8 mouse cellular contexts compared by ENCODE assay signal in the genomic region with DNA sequence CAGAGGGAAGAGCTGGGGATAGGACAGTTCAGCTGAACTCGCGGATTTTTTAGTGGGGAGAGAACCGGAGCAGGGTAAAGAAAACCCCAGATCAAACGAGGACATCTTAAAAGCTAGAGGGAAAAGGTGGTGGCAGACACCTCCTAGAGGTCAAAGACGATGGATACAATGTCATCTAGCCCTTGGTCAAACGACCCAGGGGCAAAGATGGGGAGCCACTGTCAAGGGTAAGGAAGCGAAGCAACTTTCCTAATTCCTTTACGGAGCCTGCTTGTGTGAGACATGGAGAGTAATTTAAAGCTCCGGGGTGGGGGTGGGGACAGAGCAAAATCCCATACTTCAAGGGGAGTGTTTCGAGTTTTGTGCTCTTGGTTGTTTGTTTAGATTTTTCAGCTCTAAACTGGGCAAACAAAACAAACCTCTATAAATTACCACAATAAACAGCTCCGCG. TPM values are rescaled to one million over a fixed set of nuclear protein-coding genes. Genes with fewer than 3 reads are reported as not detected.
DNase-seq lines count a peak whose midpoint lies in the region; ATAC-seq and TF ChIP-seq lines count a peak whose summit lies in the region.

No protein-coding gene starts in this region.

- no peaks in the 10 kb centered on the region for H3K27me3 ChIP-seq in embryonic facial prominence, embryonic 13.5 days
- H3K27me3 ChIP-seq in hindbrain, embryonic 11.5 days (ENCODE audit: control insufficient read depth, insufficient read depth, low read length), result no peaks in the 10 kb centered on the region
- 0 out of 2 replicates have a peak, but pooled peaks cover 3% of the 10 kb centered on the region for H3K27me3 ChIP-seq in liver, embryonic 12.5 days (replicated peaks)

- 0% methylated on average over 12 of the region's 12 CpGs for whole genome bisulfite sequencing in embryonic facial prominence, embryonic 13.5 days
- under 1% methylated on average over 12 of the region's 12 CpGs for WGBS in hindbrain, embryonic 11.5 days
- WGBS in liver, embryonic 12.5 days (ENCODE audit: insufficient replicate concordance), result under 1% methylated on average over 12 of the region's 12 CpGs

- DNase-seq in A20 (ENCODE audit: low read depth, low spot score), result peak; percentile 81
- DNase-seq in ES-E14 (ENCODE audit: low read depth, low spot score), result no peak
- no peak for DNase-seq in hindbrain, embryonic 11.5 days (ENCODE audit: low spot score)
- DNase-seq in naive thymus-derived CD4-positive, alpha-beta T cell, adult 2 months (ENCODE audit: low read depth), result peak; percentile 78
- DNase-seq in urinary bladder, postnatal 14 days (ENCODE audit: low spot score), result no peak

- peak overlapping the region; percentile 83 for H3K27ac ChIP-seq in ES-E14 (ENCODE audit: insufficient read depth, low read depth, low read length, poor library complexity, severe bottlenecking)
- peak overlapping the region; percentile 99 for H3K27ac ChIP-seq in embryonic facial prominence, embryonic 13.5 days
- H3K27ac ChIP-seq in hindbrain, embryonic 11.5 days (ENCODE audit: low read depth, low read length), result peak overlapping the region; percentile 96
- H3K27ac ChIP-seq in liver, embryonic 12.5 days, result peak overlapping the region; percentile 99

- no peak for ATAC-seq in embryonic facial prominence, embryonic 13.5 days (ENCODE audit: insufficient number of reproducible peaks, insufficient read depth, low FRiP score, low TSS enrichment, low read depth)
- ATAC-seq in hindbrain, embryonic 11.5 days (ENCODE audit: low FRiP score), result peak; percentile 47
- ATAC-seq in liver, embryonic 12.5 days, result no peak
- ATAC-seq in monocyte, adult 5-6 weeks (replicated peaks; ENCODE audit: insufficient number of reproducible peaks, low FRiP score, low TSS enrichment, poor library complexity, severe bottlenecking), result no peak

- peak overlapping the region; percentile 59 to 68 for H3K4me3 ChIP-seq in ES-E14 (ENCODE audit: insufficient read depth in 1 of 2, low read depth in 1 of 2, low read length in 2 of 2, poor library complexity in 1 of 2, severe bottlenecking in 1 of 2)
- peak overlapping the region; percentile 62 for H3K4me3 ChIP-seq in embryonic facial prominence, embryonic 13.5 days
- H3K4me3 ChIP-seq in hindbrain, embryonic 11.5 days (ENCODE audit: low read depth, low read length), result peak overlapping the region; percentile 62
- H3K4me3 ChIP-seq in liver, embryonic 12.5 days, result peak overlapping the region; percentile 66

- in situ Hi-C loops in ES-E14 (cut with MboI; ENCODE audit: low sequenced_read_pairs in 2 of 2, unreplicated experiment in 2 of 2), result no loop called here

- H3K9me3 ChIP-seq in ES-E14 (ENCODE audit: control insufficient read depth, insufficient read depth, low read depth, low read length), result no peaks in the 10 kb centered on the region
- no peaks in the 10 kb centered on the region for H3K9me3 ChIP-seq in embryonic facial prominence, embryonic 13.5 days
- H3K9me3 ChIP-seq in hindbrain, embryonic 11.5 days (ENCODE audit: control insufficient read depth, low read length), result no peaks in the 10 kb centered on the region
- no peaks in the 10 kb centered on the region for H3K9me3 ChIP-seq in liver, embryonic 12.5 days (replicated peaks)

- H3K4me1 ChIP-seq in ES-E14 (ENCODE audit: control insufficient read depth in 2 of 2, insufficient read depth in 2 of 2, low read length in 2 of 2, poor library complexity in 1 of 2), result peaks cover 0 to 3% of the 10 kb centered on the region in 2 experiments; a peak in 2 of 4 replicates
- peaks cover 31% of the 10 kb centered on the region for H3K4me1 ChIP-seq in embryonic facial prominence, embryonic 13.5 days
- peaks cover 6% of the 10 kb centered on the region for H3K4me1 ChIP-seq in hindbrain, embryonic 11.5 days (replicated peaks; ENCODE audit: control insufficient read depth, insufficient read depth, low read length)
- peaks cover 52% of the 10 kb centered on the region for H3K4me1 ChIP-seq in liver, embryonic 12.5 days

- H3K9ac ChIP-seq in ES-E14 (ENCODE audit: insufficient read depth, low read depth, low read length, poor library complexity, severe bottlenecking), result peak overlapping the region; percentile 77
- H3K9ac ChIP-seq in embryonic facial prominence, embryonic 13.5 days, result peak overlapping the region; percentile 91
- H3K9ac ChIP-seq in hindbrain, embryonic 11.5 days (ENCODE audit: low read depth, low read length), result peak overlapping the region; percentile 84
- peak overlapping the region; percentile 94 for H3K9ac ChIP-seq in liver, embryonic 12.5 days

- no peaks in the 10 kb centered on the region for H3K36me3 ChIP-seq in ES-E14 (ENCODE audit: control insufficient read depth, insufficient read depth, low read length, poor library complexity, severe bottlenecking)
- H3K36me3 ChIP-seq in embryonic facial prominence, embryonic 13.5 days, result no peaks in the 10 kb centered on the region
- H3K36me3 ChIP-seq in hindbrain, embryonic 11.5 days (ENCODE audit: control insufficient read depth, insufficient read depth, low read length), result no peaks in the 10 kb centered on the region
- no peaks in the 10 kb centered on the region for H3K36me3 ChIP-seq in liver, embryonic 12.5 days

- peak overlapping the region; percentile 86 for H3K4me2 ChIP-seq in embryonic facial prominence, embryonic 13.5 days
- peak overlapping the region; percentile 87 for H3K4me2 ChIP-seq in hindbrain, embryonic 11.5 days (replicated peaks; ENCODE audit: low read depth, low read length)
- peak overlapping the region; percentile 85 for H3K4me2 ChIP-seq in liver, embryonic 12.5 days

TF ChIP-seq in ES-E14, 5 proteins besides CTCF, POLR2A, EP300 and RAD21:
- TF ChIP-seq CHD2 (IDR thresholded peaks at IDR 0.05; ENCODE audit: low read depth, low read length) (peak; percentile 14; the same call in 1 of the 2 replicates), HCFC1 (IDR thresholded peaks at IDR 0.05; ENCODE audit: borderline replicate concordance, insufficient read depth, low read length) (no peak), ZC3H11A (IDR thresholded peaks at IDR 0.05; ENCODE audit: borderline replicate concordance, low read depth, low read length) (0 out of 2 replicates have a peak, but pooled peaks have one; percentile 3), ZNF384 (IDR thresholded peaks at IDR 0.05; ENCODE audit: low read depth, low read length) (no peak)

RNA-seq across cellular contexts. Expression of gene Bola1, which starts 0.3 kb away (rescaled TPM):
- total RNA-seq in ES-E14 (2012; rRNA removed), result 70.8 and 76.4 TPM in 2 replicates
- 46.6 and 55.0 TPM in 2 replicates for polyA plus RNA-seq in embryonic facial prominence, embryonic 13.5 days (2015; fragmentation: Nextera tagmentation; extraction: Ambion mirVana)
- 73.3 and 77.6 TPM in 2 replicates for polyA plus RNA-seq in hindbrain, embryonic 11.5 days (2014; fragmentation: Nextera tagmentation; extraction: Ambion mirVana)
- polyA plus RNA-seq in liver, embryonic 12.5 days (2016; fragmentation: Nextera tagmentation; extraction: Ambion mirVana), result 57.4 and 61.7 TPM in 2 replicates
- total RNA-seq in monocyte, adult 5-6 weeks (2017), result 3.9 to 8.1 TPM (median 6.9 TPM) in 3 replicates

RNA-seq across cellular contexts. Expression of gene Hist2h2ab, which starts 0.4 kb away (rescaled TPM):
- 54.2 and 70.0 TPM in 2 replicates for total RNA-seq in ES-E14 (2012; rRNA removed)
- 1.7 TPM in 1 of 2 replicates, not detected in the other for polyA plus RNA-seq in embryonic facial prominence, embryonic 13.5 days (2015; fragmentation: Nextera tagmentation; extraction: Ambion mirVana)
- polyA plus RNA-seq in hindbrain, embryonic 11.5 days (2014; fragmentation: Nextera tagmentation; extraction: Ambion mirVana), result 1.4 and 3.0 TPM in 2 replicates
- 0.71 and 0.86 TPM in 2 replicates for polyA plus RNA-seq in liver, embryonic 12.5 days (2016; fragmentation: Nextera tagmentation; extraction: Ambion mirVana)
- 11.5 to 28.2 TPM (median 14.2 TPM) in 3 replicates for total RNA-seq in monocyte, adult 5-6 weeks (2017)

RNA-seq across cellular contexts. Expression of gene Hist2h2ac, which starts 1.5 kb away (rescaled TPM):
- total RNA-seq in ES-E14 (2012; rRNA removed), result 684 and 687 TPM in 2 replicates
- 13.2 and 14.1 TPM in 2 replicates for polyA plus RNA-seq in embryonic facial prominence, embryonic 13.5 days (2015; fragmentation: Nextera tagmentation; extraction: Ambion mirVana)
- polyA plus RNA-seq in hindbrain, embryonic 11.5 days (2014; fragmentation: Nextera tagmentation; extraction: Ambion mirVana), result 9.6 and 12.7 TPM in 2 replicates
- polyA plus RNA-seq in liver, embryonic 12.5 days (2016; fragmentation: Nextera tagmentation; extraction: Ambion mirVana), result 15.9 and 17.5 TPM in 2 replicates
- total RNA-seq in monocyte, adult 5-6 weeks (2017), result 169 to 362 TPM (median 289 TPM) in 3 replicates

RNA-seq across cellular contexts. Expression of gene Hist2h2be, which starts 1.7 kb away (rescaled TPM):
- total RNA-seq in ES-E14 (2012; rRNA removed), result 0.80 and 1.0 TPM in 2 replicates
- polyA plus RNA-seq in embryonic facial prominence, embryonic 13.5 days (2015; fragmentation: Nextera tagmentation; extraction: Ambion mirVana), result 8.7 and 12.0 TPM in 2 replicates
- 7.4 and 7.7 TPM in 2 replicates for polyA plus RNA-seq in hindbrain, embryonic 11.5 days (2014; fragmentation: Nextera tagmentation; extraction: Ambion mirVana)
- polyA plus RNA-seq in liver, embryonic 12.5 days (2016; fragmentation: Nextera tagmentation; extraction: Ambion mirVana), result 6.1 and 6.6 TPM in 2 replicates
- total RNA-seq in monocyte, adult 5-6 weeks (2017), result 2.5 to 12.5 TPM (median 3.6 TPM) in 3 replicates

RNA-seq across cellular contexts. Expression of gene Hist2h3c2, which starts 19.7 kb away (rescaled TPM):
- total RNA-seq in ES-E14 (2012; rRNA removed), result 398 and 546 TPM in 2 replicates
- 6.4 and 10.0 TPM in 2 replicates for polyA plus RNA-seq in embryonic facial prominence, embryonic 13.5 days (2015; fragmentation: Nextera tagmentation; extraction: Ambion mirVana)
- polyA plus RNA-seq in hindbrain, embryonic 11.5 days (2014; fragmentation: Nextera tagmentation; extraction: Ambion mirVana), result 8.4 and 10.0 TPM in 2 replicates
- polyA plus RNA-seq in liver, embryonic 12.5 days (2016; fragmentation: Nextera tagmentation; extraction: Ambion mirVana), result 12.3 and 13.8 TPM in 2 replicates
- total RNA-seq in monocyte, adult 5-6 weeks (2017), result 1.5 to 1.6 TPM in 2 of 3 replicates, not detected in the other

Comparison
In these comparisons a context has a peak if more than half of its experiments do, and no peak if none do; other contexts are left out.
1. DNase-seq: peak in A20 (single experiment) and naive thymus-derived CD4-positive, alpha-beta T cell, adult 2 months (single experiment); none in ES-E14 (single experiment), hindbrain, embryonic 11.5 days (single experiment) and urinary bladder, postnatal 14 days (single experiment).
2. Peak in every context shown above with its lines, with median percentiles within 50 percentile points of each other: H3K27ac ChIP-seq, H3K4me3 ChIP-seq, H3K9ac ChIP-seq and H3K4me2 ChIP-seq.